In genomic region chr5:134848571-134848970, GRCm38 (mm10) we compare ENCODE assay signal across 25 mouse cellular contexts. TPM values are rescaled to one million over a fixed set of nuclear protein-coding genes. Genes with fewer than 3 reads are reported as not detected.
"Had no signal": no experiment of that assay in that cellular context is flagged by ENCODE, and none has a peak within 500 bp of the region (broad histone marks: within the 10 kb centered on the region; RNA-seq: fewer than 3 reads in every experiment).

No protein-coding gene starts in this region.

- DNase-seq: liver, postnatal 0 days; lung, adult 2 months; lung, postnatal 14 days; lung, postnatal 36 days; midbrain, embryonic 14.5 days; retina, postnatal 1 day; right cerebral cortex, adult 18-20 months; right cerebral cortex, postnatal 25 days; right cerebral cortex, postnatal 4 days; spleen, adult 18-20 months; thymus, adult 2 months; thymus, postnatal 25 days; thymus, postnatal 4 days had no signal

- H3K4me1 ChIP-seq: lung, embryonic 15.5 days; megakaryocyte, embryonic 14.5 days; midbrain, embryonic 12.5 days; neural tube, embryonic 13.5 days; neural tube, embryonic 15.5 days; stomach, embryonic 15.5 days had no signal

- H3K9me3 ChIP-seq: lung, embryonic 15.5 days; neural tube, embryonic 13.5 days; neural tube, embryonic 15.5 days; stomach, embryonic 15.5 days had no signal

- H3K4me2 ChIP-seq: lung, embryonic 15.5 days; midbrain, embryonic 12.5 days; neural tube, embryonic 13.5 days; neural tube, embryonic 15.5 days; stomach, embryonic 15.5 days had no signal

- H3K36me3 ChIP-seq: lung, embryonic 15.5 days; midbrain, embryonic 12.5 days; neural tube, embryonic 13.5 days; neural tube, embryonic 15.5 days; stomach, embryonic 15.5 days had no signal

- H3K4me3 ChIP-seq: lung, embryonic 15.5 days; megakaryocyte, embryonic 14.5 days; midbrain, embryonic 12.5 days; neural tube, embryonic 13.5 days; neural tube, embryonic 15.5 days; stomach, embryonic 15.5 days had no signal

- H3K27ac ChIP-seq: lung, embryonic 15.5 days; macrophage; midbrain, embryonic 12.5 days; neural tube, embryonic 13.5 days; neural tube, embryonic 15.5 days; stomach, embryonic 15.5 days; stomach, postnatal 0 days had no signal

- ATAC-seq: liver, postnatal 0 days; lung, postnatal 0 days had no signal

- H3K27me3 ChIP-seq: lung, embryonic 15.5 days; midbrain, embryonic 12.5 days; neural tube, embryonic 13.5 days; neural tube, embryonic 15.5 days; stomach, embryonic 15.5 days had no signal

- H3K9ac ChIP-seq: liver, postnatal 0 days; lung, embryonic 15.5 days; midbrain, embryonic 12.5 days; neural tube, embryonic 13.5 days; neural tube, embryonic 15.5 days; stomach, embryonic 15.5 days had no signal

RNA-seq across cellular contexts. Expression of gene Tmem270, which starts 58.0 kb away (rescaled TPM):
- polyA plus RNA-seq: liver, postnatal 0 days; lung, adult 2 months; lung, embryonic 15.5 days; lung, postnatal 0 days; macrophage; midbrain, embryonic 12.5 days; midbrain, embryonic 14.5 days; neural tube, embryonic 11.5 days; neural tube, embryonic 13.5 days; neural tube, embryonic 15.5 days; small intestine, adult 2 months; stomach, embryonic 15.5 days; stomach, postnatal 0 days; thymus, adult 2 months; urinary bladder, adult 2 months had no signal
